Mouse (Mus musculus): ENCODE measurements around the gene Sumo1. TPM values are rescaled to one million over a fixed set of nuclear protein-coding genes. Genes with fewer than 3 reads are reported as not detected.

The Sumo1 gene
- 620 TPM for polyA plus RNA-seq (2014; fragmentation: Illumina TruSeq; extraction: RNeasy Lipid Tissue Mini Kit (QIAGEN cat#74804); ENCODE audit: low replicate concordance)

DNA sequence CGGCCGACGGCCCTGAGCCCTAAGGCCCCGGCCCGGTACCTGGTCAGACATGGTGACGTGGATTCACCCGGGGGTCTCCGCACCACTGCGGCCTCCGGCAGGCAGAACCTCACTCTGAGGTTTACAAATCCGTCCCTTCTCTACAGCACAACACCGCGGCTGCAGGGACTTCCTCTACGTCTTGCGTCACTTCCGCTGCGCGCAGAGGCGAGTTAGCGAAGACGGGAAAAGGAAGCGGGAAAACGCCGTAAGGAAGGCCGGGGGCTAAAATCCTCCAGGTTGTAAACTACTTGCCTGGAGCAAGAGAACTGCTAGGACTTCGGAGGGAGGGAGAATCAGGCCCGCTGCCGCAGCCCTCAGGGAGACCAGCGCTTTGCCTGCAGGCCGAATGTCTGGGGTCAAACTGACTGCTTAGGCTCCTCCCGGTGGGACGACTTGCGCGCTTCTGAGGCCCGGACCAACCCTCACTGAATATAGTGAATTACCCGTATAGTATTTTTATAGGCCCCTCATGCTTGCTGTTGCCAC lies at the start of gene Sumo1:
Sumo1 (minus strand) TSS at position 194 of the 528 bp plus-strand sequence.

DNA sequence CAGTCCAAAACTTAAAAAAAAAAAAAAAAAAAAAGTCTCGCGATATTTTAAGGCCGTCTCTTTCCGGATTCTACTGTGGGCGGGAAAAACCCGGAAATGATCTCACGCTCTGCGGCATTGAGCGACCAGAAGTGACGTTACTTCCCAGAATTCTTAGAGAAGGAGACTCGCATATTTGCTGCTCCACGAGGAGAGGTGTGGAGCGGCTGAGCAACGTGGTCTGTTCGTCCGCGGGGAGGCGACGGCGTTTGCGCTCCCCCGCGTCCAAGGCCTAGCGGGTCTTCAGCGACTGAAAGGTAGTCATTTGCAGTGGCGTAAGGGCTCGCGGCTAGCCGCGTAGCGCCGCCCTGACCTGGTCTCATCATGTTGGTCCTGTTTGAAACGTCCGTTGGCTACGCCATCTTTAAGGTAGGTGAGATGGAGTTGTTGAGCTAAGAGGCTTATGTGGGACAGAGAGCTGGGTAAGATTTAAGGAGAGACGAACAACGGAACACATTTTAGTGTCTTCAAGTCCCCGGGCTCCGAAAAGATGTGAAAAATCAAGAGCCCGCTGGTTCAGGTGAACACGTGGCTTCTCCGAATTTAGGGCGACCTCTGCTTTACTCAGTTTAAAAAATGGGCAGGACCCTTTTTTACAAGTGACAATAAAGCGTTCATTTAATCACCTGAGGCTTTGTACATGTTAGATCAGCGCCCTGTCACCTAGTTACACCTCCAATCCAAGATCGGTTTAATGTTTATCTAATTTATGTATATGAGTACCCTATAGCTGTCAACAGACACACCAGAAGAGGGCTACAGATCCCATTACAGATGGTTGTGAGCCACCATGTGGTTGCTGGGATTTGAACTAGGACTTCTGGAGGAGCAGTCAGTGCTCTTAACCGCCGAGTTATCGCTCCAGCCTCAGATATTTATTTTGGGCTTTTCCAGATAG lies 14.5 kb upstream of the Sumo1 start, which contains the start of gene Nop58:
Nop58 (plus strand) TSS at position 153 of the 937 bp plus-strand sequence.

Other genes starting within 250 kb of the Sumo1 start
- 14.7 TPM for gene Fzd7, start 188.4 kb downstream of the Sumo1 start, polyA plus RNA-seq (2014; fragmentation: Illumina TruSeq; extraction: RNeasy Lipid Tissue Mini Kit (QIAGEN cat#74804); ENCODE audit: low replicate concordance)
- gene Gm973, start 154.6 kb downstream of the Sumo1 start, polyA plus RNA-seq (2014; fragmentation: Illumina TruSeq; extraction: RNeasy Lipid Tissue Mini Kit (QIAGEN cat#74804); ENCODE audit: low replicate concordance) = 0.89 TPM
- 368 TPM for gene Nop58, start 14.1 kb upstream of the Sumo1 start, polyA plus RNA-seq (2014; fragmentation: Illumina TruSeq; extraction: RNeasy Lipid Tissue Mini Kit (QIAGEN cat#74804); ENCODE audit: low replicate concordance)
- gene Bmpr2, start 92.6 kb upstream of the Sumo1 start, polyA plus RNA-seq (2014; fragmentation: Illumina TruSeq; extraction: RNeasy Lipid Tissue Mini Kit (QIAGEN cat#74804); ENCODE audit: low replicate concordance) = 38.3 TPM
- gene Fam117b, start 242.2 kb upstream of the Sumo1 start, polyA plus RNA-seq (2014; fragmentation: Illumina TruSeq; extraction: RNeasy Lipid Tissue Mini Kit (QIAGEN cat#74804); ENCODE audit: low replicate concordance) = 23.1 TPM

Data from small intestine, adult 10 weeks (tissue).